Mouse (Mus musculus) B cell, adult 2 months (primary cell): ENCODE results near the gene Sirpb1c.
"Not testable (repeated sequence)": the region's sequence is repeated elsewhere in the genome, so short reads cannot be mapped to it uniquely, and the experiment has no call there.

Experiments used
- DNase-seq, 2 experiments: peaks; one replicate each; pipeline ENCODE4 v3.0.0; 2022

Sirpb1c gene

GRCm38 (mm10) chr3:15848280-15848679 is at the start of gene Sirpb1c:
Sirpb1c (minus strand) TSS chr3:15848528.
- DNase-seq = not testable (repeated sequence)

GRCm38 (mm10) chr3:15886380-15886779 is 38.1 kb upstream of the Sirpb1c start:
- DNase-seq = no peak

- DNase-seq = not testable (repeated sequence)
Measured at GRCm38 (mm10) chr3:15855773-15856172, 7.4 kb upstream of the Sirpb1c start.

DNA sequence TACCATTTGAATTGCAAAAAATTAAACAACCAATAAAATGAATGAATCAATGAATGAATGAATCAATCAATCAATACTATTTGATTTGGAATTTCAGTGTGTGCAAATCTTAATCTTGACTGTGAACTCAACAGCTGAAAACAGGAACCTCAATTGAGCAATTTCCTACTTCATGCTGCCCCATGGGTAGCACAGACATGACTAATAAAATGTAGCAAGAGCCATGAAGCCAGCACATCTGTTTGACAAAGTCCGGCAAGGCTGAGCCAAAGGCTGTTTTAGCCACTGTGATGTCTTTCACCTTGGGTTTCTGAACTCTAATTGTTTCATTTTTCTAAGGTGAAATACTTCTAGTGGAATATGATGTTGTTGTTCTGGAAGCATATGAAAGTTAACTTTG is 1.6 kb upstream of the Sirpb1c start:
- no peak for DNase-seq

DNA sequence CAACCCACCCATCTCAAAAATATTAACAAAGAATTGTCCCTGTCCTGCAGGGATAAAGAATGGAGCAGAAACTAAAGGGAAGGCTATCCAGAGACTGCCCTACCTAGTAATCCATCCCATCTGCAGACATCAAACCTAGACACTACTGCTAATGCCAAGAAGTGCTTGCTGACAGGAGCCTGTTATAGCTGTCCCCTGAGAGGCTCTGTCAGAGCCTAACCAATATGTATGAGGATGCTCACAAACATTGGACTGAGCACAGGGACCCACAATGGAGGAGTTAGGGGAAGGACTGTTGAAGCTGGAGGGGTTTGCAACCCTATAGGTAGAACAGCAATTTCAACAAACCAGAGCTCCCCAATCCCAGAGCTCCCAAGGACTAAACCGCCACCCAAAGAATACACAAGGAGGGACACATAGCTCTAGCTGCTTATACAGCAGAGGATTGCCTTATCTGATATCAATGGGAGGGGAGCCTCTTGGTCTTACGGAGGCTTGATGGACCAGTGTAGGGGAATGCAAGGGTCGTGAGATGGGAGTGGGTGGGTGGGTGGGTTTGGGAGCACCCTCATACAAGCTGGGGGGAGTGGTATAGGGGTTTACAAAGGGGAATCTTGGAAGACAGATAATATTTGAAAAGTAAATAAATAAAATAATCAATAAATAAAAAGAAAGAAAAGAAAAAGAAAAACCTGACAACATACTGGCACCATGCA is 838 bp downstream of the Sirpb1c start:
- no peak for DNase-seq

- DNase-seq = not testable (repeated sequence)
Measured at GRCm38 (mm10) chr3:15773642-15774041, 74.7 kb downstream of the Sirpb1c start.
